Mouse (Mus musculus) heart, embryonic 10.5 days (tissue): ENCODE measurements around the gene Insr. TPM values are rescaled to one million over a fixed set of nuclear protein-coding genes. Genes with fewer than 3 reads are reported as not detected.
A peak's percentile ranks its signal among the peaks of the same experiment; 100 is the strongest.

Source experiments
- DNase-seq: peaks from one replicate; pipeline ENCODE4 v3.0.0-alpha.2; 2017; ENCODE audit warnings: low spot score
- H3K27ac ChIP-seq: fragments of 300-500 bp; sonication (generic); 2 replicates; pipeline ENCODE4 v1.5.1; 2016; ENCODE audit warnings: mild to moderate bottlenecking
- H3K27me3 ChIP-seq: fragments of 300-500 bp; sonication (generic); 2 replicates; pipeline ENCODE4 v1.6.1; 2016; ENCODE audit warnings: mild to moderate bottlenecking; ENCODE audit not compliant: poor library complexity, insufficient read depth, severe bottlenecking
- H3K36me3 ChIP-seq: fragments of 300-500 bp; sonication (generic); 2 replicates; pipeline ENCODE4 v1.6.1; 2016; ENCODE audit warnings: mild to moderate bottlenecking, moderate library complexity
- H3K4me1 ChIP-seq: fragments of 300-500 bp; sonication (generic); 2 replicates; pipeline ENCODE4 v1.6.1; 2016; ENCODE audit warnings: mild to moderate bottlenecking
- H3K4me3 ChIP-seq: fragments of 300-500 bp; sonication (generic); 2 replicates; pipeline ENCODE4 v1.5.1; 2016; ENCODE audit warnings: mild to moderate bottlenecking, moderate library complexity
- H3K9me3 ChIP-seq: fragments of 300-500 bp; sonication (generic); 2 replicates; pipeline ENCODE4 v1.6.1; 2016; ENCODE audit warnings: mild to moderate bottlenecking, moderate library complexity
- WGBS: fragments of 180-500 bp; shearing (Covaris S2); methylation state at CpG from one replicate; pipeline ENCODE4 v1.1.7; 2016; 5-methylcytosine and 5-hydroxymethylcytosine counted together
- polyA plus RNA-seq: library from polyadenylated mRNA; unstranded; fragments of >200 nt; fragmentation: Nextera tagmentation; extraction: Ambion mirVana; gene quantifications from 2 replicates; pipeline ENCODE4 v1.2.1, GENCODE M21; 2016

The Insr gene
- polyA plus RNA-seq, 1 experiment from 2014 or later, result 34.3 TPM

- 89% methylated on average over 3 of the region's 3 CpGs for WGBS
- H3K4me3 ChIP-seq, result no peak overlapping the region
Measured at GRCm38 (mm10) chr8:3265182-3265581, 14.2 kb downstream of the Insr start.

GRCm38 (mm10) chr8:3262779-3263178 lies 16.6 kb downstream of the Insr start:
- Histone ChIP-seq H3K27ac (no peak overlapping the region), H3K4me3 (no peak overlapping the region), H3K9me3 (no peaks in the 10 kb centered on the region), H3K4me1 (peaks cover 7% of the 10 kb centered on the region; the same call in 1 of the 2 replicates), H3K36me3 (peaks cover 22% of the 10 kb centered on the region), H3K27me3 (no peaks in the 10 kb centered on the region)
- DNase-seq, result no peak
- 91% methylated on average over 3 of the region's 3 CpGs for WGBS

More at GRCm38 (mm10) chr8:3265182-3265581, 14.2 kb downstream of the Insr start:
- Histone ChIP-seq H3K27me3 (no peaks in the 10 kb centered on the region), H3K36me3 (peaks cover 11% of the 10 kb centered on the region; the same call in 1 of the 2 replicates), H3K4me1 (peaks cover 7% of the 10 kb centered on the region; the same call in 1 of the 2 replicates), H3K9me3 (no peaks in the 10 kb centered on the region), H3K27ac (no peak overlapping the region)
- DNase-seq, result no peak

- Histone ChIP-seq H3K4me3 (no peak overlapping the region), H3K27me3 (no peaks in the 10 kb centered on the region), H3K27ac (no peak overlapping the region), H3K4me1 (peaks cover 3% of the 10 kb centered on the region; the same call in 1 of the 2 replicates), H3K36me3 (peaks cover 27% of the 10 kb centered on the region), H3K9me3 (no peaks in the 10 kb centered on the region)
- WGBS, result 90% methylated on average over 5 of the region's 5 CpGs
- DNase-seq, result no peak
Measured at GRCm38 (mm10) chr8:3261101-3261500, 18.3 kb downstream of the Insr start.

GRCm38 (mm10) chr8:3260127-3260811 lies 19.1 kb downstream of the Insr start:
- H3K27me3 ChIP-seq, result no peaks in the 10 kb centered on the region
- H3K4me3 ChIP-seq, result no peak overlapping the region
- H3K4me1 ChIP-seq, result peaks cover 3% of the 10 kb centered on the region; the same call in 1 of the 2 replicates
- WGBS, result 70% methylated on average over 9 of the region's 9 CpGs
- H3K9me3 ChIP-seq, result no peaks in the 10 kb centered on the region
- no peak for DNase-seq
- no peak overlapping the region for H3K27ac ChIP-seq
- peaks cover 27% of the 10 kb centered on the region for H3K36me3 ChIP-seq

- Histone ChIP-seq H3K4me1 (peaks cover 3% of the 10 kb centered on the region; the same call in 1 of the 2 replicates), H3K36me3 (peaks cover 46% of the 10 kb centered on the region), H3K4me3 (no peak overlapping the region), H3K27ac (0 out of 2 replicates have a peak overlapping the region, but pooled peaks have one; percentile 10), H3K27me3 (no peaks in the 10 kb centered on the region), H3K9me3 (no peaks in the 10 kb centered on the region)
- no peak for DNase-seq
- 71% methylated on average over 5 of the region's 5 CpGs for WGBS
Measured at GRCm38 (mm10) chr8:3256147-3256940, 23.1 kb downstream of the Insr start.

GRCm38 (mm10) chr8:3255321-3255720 lies 24.1 kb downstream of the Insr start:
- H3K27ac ChIP-seq, result no peak overlapping the region
- peaks cover 49% of the 10 kb centered on the region for H3K36me3 ChIP-seq
- whole genome bisulfite sequencing, result 60% methylated on average over 1 of the region's 1 CpGs
- H3K4me3 ChIP-seq, result no peak overlapping the region
- DNase-seq, result no peak
- H3K9me3 ChIP-seq, result no peaks in the 10 kb centered on the region
- H3K4me1 ChIP-seq, result peaks cover 3% of the 10 kb centered on the region; the same call in 1 of the 2 replicates
- no peaks in the 10 kb centered on the region for H3K27me3 ChIP-seq

GRCm38 (mm10) chr8:3253179-3253578 lies 26.2 kb downstream of the Insr start:
- WGBS, result 61% methylated on average over 4 of the region's 4 CpGs
- no peak for DNase-seq
- H3K4me3 ChIP-seq, result no peak overlapping the region
- H3K4me1 ChIP-seq, result peaks cover 3% of the 10 kb centered on the region; the same call in 1 of the 2 replicates
- H3K9me3 ChIP-seq, result no peaks in the 10 kb centered on the region
- no peaks in the 10 kb centered on the region for H3K27me3 ChIP-seq
- peaks cover 43% of the 10 kb centered on the region for H3K36me3 ChIP-seq
- no peak overlapping the region for H3K27ac ChIP-seq

- no peak overlapping the region for H3K27ac ChIP-seq
- H3K36me3 ChIP-seq, result peaks cover 38% of the 10 kb centered on the region
- H3K27me3 ChIP-seq, result no peaks in the 10 kb centered on the region
- no peaks in the 10 kb centered on the region for H3K9me3 ChIP-seq
- H3K4me3 ChIP-seq, result no peak overlapping the region
- WGBS, result 92% methylated on average over 6 of the region's 6 CpGs
- peaks cover 3% of the 10 kb centered on the region; the same call in 1 of the 2 replicates for H3K4me1 ChIP-seq
- no peak for DNase-seq
Measured at GRCm38 (mm10) chr8:3252665-3253064, 26.8 kb downstream of the Insr start.

- Histone ChIP-seq H3K4me3 (no peak overlapping the region), H3K27ac (no peak overlapping the region), H3K27me3 (no peaks in the 10 kb centered on the region), H3K9me3 (no peaks in the 10 kb centered on the region), H3K4me1 (peaks cover 7% of the 10 kb centered on the region; the same call in 1 of the 2 replicates), H3K36me3 (peaks cover 39% of the 10 kb centered on the region)
- 97% methylated on average over 3 of the region's 3 CpGs for WGBS
- no peak for DNase-seq
Measured at GRCm38 (mm10) chr8:3251101-3251500, 28.3 kb downstream of the Insr start.

GRCm38 (mm10) chr8:3249886-3250285 lies 29.5 kb downstream of the Insr start:
- H3K36me3 ChIP-seq, result peaks cover 46% of the 10 kb centered on the region
- DNase-seq, result no peak
- H3K9me3 ChIP-seq, result no peaks in the 10 kb centered on the region
- no peak overlapping the region for H3K27ac ChIP-seq
- 86% methylated on average over 2 of the region's 2 CpGs for WGBS
- no peaks in the 10 kb centered on the region for H3K27me3 ChIP-seq
- no peak overlapping the region for H3K4me3 ChIP-seq
- H3K4me1 ChIP-seq, result peaks cover 7% of the 10 kb centered on the region; the same call in 1 of the 2 replicates

GRCm38 (mm10) chr8:3248704-3249103 lies 30.7 kb downstream of the Insr start:
- Histone ChIP-seq H3K9me3 (no peaks in the 10 kb centered on the region), H3K4me1 (peaks cover 7% of the 10 kb centered on the region; the same call in 1 of the 2 replicates), H3K36me3 (peaks cover 41% of the 10 kb centered on the region), H3K27ac (no peak overlapping the region), H3K27me3 (no peaks in the 10 kb centered on the region), H3K4me3 (no peak overlapping the region)
- no peak for DNase-seq
- WGBS, result 89% methylated on average over 5 of the region's 5 CpGs

- Histone ChIP-seq H3K27me3 (no peaks in the 10 kb centered on the region), H3K27ac (peak overlapping the region; percentile 29; the same call in 1 of the 2 replicates), H3K4me3 (no peak overlapping the region), H3K36me3 (peaks cover 34% of the 10 kb centered on the region), H3K9me3 (no peaks in the 10 kb centered on the region), H3K4me1 (peaks cover 7% of the 10 kb centered on the region; the same call in 1 of the 2 replicates)
- 66% methylated on average over 1 of the region's 1 CpGs for WGBS
- no peak for DNase-seq
Measured at GRCm38 (mm10) chr8:3247129-3247528, 32.3 kb downstream of the Insr start.

GRCm38 (mm10) chr8:3243229-3243628 lies 36.2 kb downstream of the Insr start:
- Histone ChIP-seq H3K4me3 (no peak overlapping the region), H3K4me1 (peaks cover 7% of the 10 kb centered on the region; the same call in 1 of the 2 replicates), H3K27me3 (no peaks in the 10 kb centered on the region), H3K9me3 (no peaks in the 10 kb centered on the region), H3K27ac (no peak overlapping the region), H3K36me3 (peaks cover 15% of the 10 kb centered on the region)
- no peak for DNase-seq
- 86% methylated on average over 4 of the region's 4 CpGs for WGBS
